Mouse (Mus musculus) G1E (cell line): ENCODE results near the gene Olfr77. TPM values are rescaled to one million over a fixed set of nuclear protein-coding genes. Genes with fewer than 3 reads are reported as not detected.

Source experiments
- ATAC-seq: 2 replicates; pipeline ENCODE4 v1.8.0; 2016; ENCODE audit warnings: mild to moderate bottlenecking; ENCODE audit not compliant: insufficient number of reproducible peaks, poor library complexity, low FRiP score, severe bottlenecking; ENCODE audit errors: extremely low read depth
- DNase-seq: peaks from one replicate; pipeline ENCODE4 v3.0.0; 2012; ENCODE audit warnings: low spot score
- H3K27me3 ChIP-seq: 2 replicates; pipeline ENCODE4 v1.6.1; 2012; ENCODE audit warnings: mild to moderate bottlenecking, low read length, inconsistent platforms; ENCODE audit not compliant: insufficient read depth
- H3K36me3 ChIP-seq: replicated peaks from 2 replicates; pipeline ENCODE3; 2012; ENCODE audit warnings: mild to moderate bottlenecking, inconsistent platforms
- H3K4me1 ChIP-seq: 2 replicates; pipeline ENCODE4 v1.6.1; 2012; ENCODE audit warnings: low read depth, low read length, inconsistent platforms, mixed read lengths; ENCODE audit not compliant: insufficient read depth
- H3K4me3 ChIP-seq: 2 replicates; pipeline ENCODE4 v1.5.1; 2012; ENCODE audit warnings: low read depth, mild to moderate bottlenecking, inconsistent platforms, low read length, moderate library complexity, mixed read lengths
- H3K9me3 ChIP-seq: replicated peaks from 2 replicates; pipeline ENCODE4 v1.6.1; 2012; ENCODE audit warnings: inconsistent platforms
- CTCF ChIP-seq: IDR thresholded peaks from 2 replicates; pipeline ENCODE4 v1.5.1; 2012; ENCODE audit warnings: low read depth, low read length, inconsistent platforms, mixed read lengths
- GATA1 ChIP-seq: IDR thresholded peaks from 2 replicates; pipeline ENCODE4 v1.6.1; 2012; ENCODE audit warnings: borderline replicate concordance, low read length, inconsistent platforms, mixed read lengths
- GATA2 ChIP-seq: IDR thresholded peaks from 2 replicates; pipeline ENCODE4 v1.6.1; 2012; ENCODE audit warnings: low read depth, low read length, inconsistent platforms, borderline replicate concordance
- POLR2AphosphoS5 ChIP-seq: IDR thresholded peaks from 2 replicates; pipeline ENCODE4 v1.6.1; 2012; ENCODE audit warnings: low read depth, low read length, inconsistent platforms; ENCODE audit not compliant: insufficient replicate concordance
- TAL1 ChIP-seq: conservative IDR thresholded peaks from 2 replicates; pipeline ENCODE4 v1.6.1; 2012; ENCODE audit warnings: low read depth, low read length, inconsistent platforms, mixed read lengths
- polyA plus RNA-seq: library from polyadenylated mRNA; stranded (reverse); fragments of >175 nt; gene quantifications from 2 replicates; pipeline ENCODE4 v1.2.3, GENCODE M21; 2012
- total RNA-seq, 2 experiments: library from RNA; stranded (forward) in 1 of 2; stranded (reverse) in 1 of 2; fragments of 200-1000 nt in 1 of 2; fragments of >200 nt in 1 of 2; fragmentation: Nextera tagmentation in 1 of 2; gene quantifications; 2 replicates each; pipeline ENCODE4 v1.2.3; 2014 to 2017

Olfr77 gene
- total RNA-seq (2014; fragmentation: Nextera tagmentation): not detected in 2 replicates
- 0.44 and 0.58 TPM in 2 replicates for total RNA-seq (2017)
- 0.01 TPM in 2 replicates for polyA plus RNA-seq

DNA sequence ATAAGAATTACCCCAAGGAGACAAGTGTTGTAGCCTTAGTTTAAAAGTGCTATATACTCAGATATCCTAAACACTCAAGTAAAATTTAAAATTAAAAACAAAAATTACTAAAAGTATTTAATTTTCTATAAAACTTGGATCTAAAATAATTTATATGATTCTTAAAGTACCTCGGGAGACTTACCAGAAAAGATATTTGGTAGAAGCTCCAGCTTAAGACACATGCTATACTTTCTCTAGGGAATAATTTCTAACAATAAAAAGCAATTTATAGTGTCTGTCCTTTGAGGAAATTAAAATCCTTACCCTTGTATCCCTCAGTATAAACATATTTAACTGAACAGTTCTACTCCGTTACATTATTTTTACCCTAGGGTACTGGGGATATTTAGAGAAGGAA is at the start of gene Olfr77:
TSS of gene Olfr77 (plus strand) at position 301 of the 400 bp plus-strand sequence.
- Histone ChIP-seq H3K9me3 (no peaks in the 10 kb centered on the region), H3K36me3 (no peaks in the 10 kb centered on the region), H3K27me3 (no peaks in the 10 kb centered on the region), H3K4me1 (no peaks in the 10 kb centered on the region), H3K4me3 (no peak within 1 kb of the TSS)
- no peak for DNase-seq
- no peak for ATAC-seq
- no peak for TF ChIP-seq TAL1
- no peak for TF ChIP-seq GATA1
- TF ChIP-seq POLR2AphosphoS5: no peak
- TF ChIP-seq CTCF: no peak
- TF ChIP-seq GATA2: no peak

DNA sequence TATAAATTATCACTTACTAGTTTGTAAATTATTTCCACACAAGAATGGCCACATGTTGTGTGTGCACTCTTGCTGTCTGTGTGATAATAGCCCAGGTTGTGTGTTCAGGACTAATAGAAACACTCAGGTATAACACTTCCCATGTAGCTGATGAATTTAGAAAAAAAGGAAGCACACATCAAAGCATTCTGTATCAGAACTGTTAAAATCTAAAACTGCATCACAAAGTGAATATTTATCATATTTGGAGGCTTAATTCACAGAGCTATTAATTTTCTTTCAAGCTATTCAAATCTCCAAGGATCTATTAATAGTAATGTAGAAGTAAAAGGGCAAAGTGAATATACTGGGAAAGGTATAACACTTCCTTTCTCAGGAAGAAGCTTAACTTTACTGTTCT is 28.8 kb upstream of the Olfr77 start, which contains the start of gene Olfr862:
TSS of gene Olfr862 (minus strand) at position 101 of the 400 bp plus-strand sequence.
- no peak for ATAC-seq

DNA sequence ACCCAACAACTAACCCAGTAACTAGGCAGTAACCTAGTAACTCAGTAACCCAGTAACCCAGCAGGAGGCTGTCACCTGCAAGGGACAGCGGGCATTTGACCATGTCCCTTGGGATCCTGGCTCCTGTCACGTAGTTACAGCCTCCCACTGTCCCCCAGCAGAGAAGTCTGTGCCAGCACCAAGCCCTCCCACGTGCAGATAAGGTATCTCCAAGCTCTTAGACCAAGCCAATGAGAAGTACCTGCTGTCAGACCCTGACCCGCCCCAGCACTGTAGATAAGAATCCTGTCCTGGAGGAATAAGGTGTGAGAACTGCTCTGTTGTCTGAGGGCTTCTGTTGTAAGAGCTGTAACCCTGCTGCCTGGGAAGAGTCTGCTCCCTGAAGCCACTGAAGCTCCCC is 5.5 kb upstream of the Olfr77 start:
- Histone ChIP-seq H3K9me3 (no peaks in the 10 kb centered on the region), H3K36me3 (no peaks in the 10 kb centered on the region), H3K27me3 (no peaks in the 10 kb centered on the region), H3K4me3 (no peak overlapping the region), H3K4me1 (no peaks in the 10 kb centered on the region)
- ATAC-seq: no peak
- no peak for DNase-seq
- no peak for TF ChIP-seq GATA2
- TF ChIP-seq POLR2AphosphoS5: no peak
- TF ChIP-seq TAL1: no peak
- TF ChIP-seq CTCF: no peak
- TF ChIP-seq GATA1: no peak

More for the DNA sequence above, 28.8 kb upstream of the Olfr77 start, which contains the start of gene Olfr862:
- DNase-seq: no peak
- Histone ChIP-seq H3K36me3 (no peaks in the 10 kb centered on the region), H3K4me1 (no peaks in the 10 kb centered on the region), H3K9me3 (no peaks in the 10 kb centered on the region), H3K4me3 (no peak within 1 kb of the TSS), H3K27me3 (no peaks in the 10 kb centered on the region)
- no peak for TF ChIP-seq POLR2AphosphoS5

Other genes with a start within 250 kb of the Olfr77 start
- gene Olfr857, start 207.4 kb upstream of the Olfr77 start, total RNA-seq (2014; fragmentation: Nextera tagmentation): not detected in 2 replicates
- 0.52 TPM in 1 of 2 replicates, not detected in the other for gene Olfr857, start 207.4 kb upstream of the Olfr77 start, total RNA-seq (2017)
- gene Olfr857, start 207.4 kb upstream of the Olfr77 start, polyA plus RNA-seq: not detected in 2 replicates
- not detected in 2 replicates for gene Olfr58, start 136.6 kb upstream of the Olfr77 start, total RNA-seq (2014; fragmentation: Nextera tagmentation)
- gene Olfr58, start 136.6 kb upstream of the Olfr77 start, total RNA-seq (2017): 0.06 TPM in 1 of 2 replicates, not detected in the other
- gene Olfr58, start 136.6 kb upstream of the Olfr77 start, polyA plus RNA-seq: not detected in 2 replicates
- gene Olfr859, start 112.0 kb upstream of the Olfr77 start, total RNA-seq (2014; fragmentation: Nextera tagmentation): not detected in 2 replicates
- 0.16 and 0.52 TPM in 2 replicates for gene Olfr859, start 112.0 kb upstream of the Olfr77 start, total RNA-seq (2017)
- not detected in 2 replicates for gene Olfr859, start 112.0 kb upstream of the Olfr77 start, polyA plus RNA-seq
- not detected in 2 replicates for gene Olfr860, start 67.1 kb upstream of the Olfr77 start, total RNA-seq (2014; fragmentation: Nextera tagmentation)
- 0.22 TPM in 1 of 2 replicates, not detected in the other for gene Olfr860, start 67.1 kb upstream of the Olfr77 start, total RNA-seq (2017)
- not detected in 2 replicates for gene Olfr860, start 67.1 kb upstream of the Olfr77 start, polyA plus RNA-seq
- gene Olfr862, start 28.9 kb upstream of the Olfr77 start, total RNA-seq (2014; fragmentation: Nextera tagmentation): not detected in 2 replicates
- 0.06 TPM in 1 of 2 replicates, not detected in the other for gene Olfr862, start 28.9 kb upstream of the Olfr77 start, total RNA-seq (2017)
- not detected in 2 replicates for gene Olfr862, start 28.9 kb upstream of the Olfr77 start, polyA plus RNA-seq
- gene Olfr866, start 111.2 kb downstream of the Olfr77 start, total RNA-seq (2014; fragmentation: Nextera tagmentation): not detected in 2 replicates
- not detected in 2 replicates for gene Olfr866, start 111.2 kb downstream of the Olfr77 start, total RNA-seq (2017)
- not detected in 2 replicates for gene Olfr866, start 111.2 kb downstream of the Olfr77 start, polyA plus RNA-seq
- gene Olfr867, start 140.7 kb downstream of the Olfr77 start, total RNA-seq (2014; fragmentation: Nextera tagmentation): not detected in 2 replicates
- gene Olfr867, start 140.7 kb downstream of the Olfr77 start, total RNA-seq (2017): not detected in 2 replicates
- gene Olfr867, start 140.7 kb downstream of the Olfr77 start, polyA plus RNA-seq: not detected in 2 replicates
- not detected in 2 replicates for gene Olfr868, start 181.8 kb downstream of the Olfr77 start, total RNA-seq (2014; fragmentation: Nextera tagmentation)
- gene Olfr868, start 181.8 kb downstream of the Olfr77 start, total RNA-seq (2017): 0.06 and 0.27 TPM in 2 replicates
- gene Olfr868, start 181.8 kb downstream of the Olfr77 start, polyA plus RNA-seq: not detected in 2 replicates
- gene Olfr869, start 212.1 kb downstream of the Olfr77 start, total RNA-seq (2014; fragmentation: Nextera tagmentation): not detected in 2 replicates
- gene Olfr869, start 212.1 kb downstream of the Olfr77 start, total RNA-seq (2017): not detected in 2 replicates
- not detected in 2 replicates for gene Olfr869, start 212.1 kb downstream of the Olfr77 start, polyA plus RNA-seq